Mouse (Mus musculus) left cerebral cortex, adult 18-20 months (tissue): ENCODE results near the gene Ankrd13b. TPM values are rescaled to one million over a fixed set of nuclear protein-coding genes. Genes with fewer than 3 reads are reported as not detected.
A peak's percentile ranks its signal among the peaks of the same experiment; 100 is the strongest.
"Not testable (repeated sequence)": the region's sequence is repeated elsewhere in the genome, so short reads cannot be mapped to it uniquely, and the experiment has no call there.

Experiments used
- DNase-seq, 2 experiments: peaks; one replicate each; pipeline ENCODE4 v3.0.0; 2021 to 2022; ENCODE audit warnings: low spot score in 2 of 2, mixed read lengths in 1 of 2
- long read RNA-seq, 2 experiments: library from polyadenylated mRNA; stranded (forward); transcript quantifications; one replicate each; pipeline ENCODE4 v2.0.0; 2021
- total RNA-seq, 2 experiments: library from RNA; stranded (reverse); gene quantifications; 2 replicates each; pipeline ENCODE4 v1.2.3; 2021

Gene Ankrd13b
- total RNA-seq, result 10 to 100 TPM; 80.5 to 82.5 TPM
- long read RNA-seq, experiment 1, transcript Ankrd13b-201 (15 exons, 3,105 nt), result major isoform, 10 of 73 reads
- long read RNA-seq, experiment 1, partial matches to known transcripts, result 45 of 73 reads
- long read RNA-seq, experiment 1, other reads (novel, unspliced or antisense), result 18 of 73 reads
- long read RNA-seq, experiment 2, transcript Ankrd13b-201 (15 exons, 3,105 nt), result major isoform, 5 of 36 reads
- long read RNA-seq, experiment 2, partial matches to known transcripts, result 23 of 36 reads
- long read RNA-seq, experiment 2, other reads (novel, unspliced or antisense), result 8 of 36 reads

DNA sequence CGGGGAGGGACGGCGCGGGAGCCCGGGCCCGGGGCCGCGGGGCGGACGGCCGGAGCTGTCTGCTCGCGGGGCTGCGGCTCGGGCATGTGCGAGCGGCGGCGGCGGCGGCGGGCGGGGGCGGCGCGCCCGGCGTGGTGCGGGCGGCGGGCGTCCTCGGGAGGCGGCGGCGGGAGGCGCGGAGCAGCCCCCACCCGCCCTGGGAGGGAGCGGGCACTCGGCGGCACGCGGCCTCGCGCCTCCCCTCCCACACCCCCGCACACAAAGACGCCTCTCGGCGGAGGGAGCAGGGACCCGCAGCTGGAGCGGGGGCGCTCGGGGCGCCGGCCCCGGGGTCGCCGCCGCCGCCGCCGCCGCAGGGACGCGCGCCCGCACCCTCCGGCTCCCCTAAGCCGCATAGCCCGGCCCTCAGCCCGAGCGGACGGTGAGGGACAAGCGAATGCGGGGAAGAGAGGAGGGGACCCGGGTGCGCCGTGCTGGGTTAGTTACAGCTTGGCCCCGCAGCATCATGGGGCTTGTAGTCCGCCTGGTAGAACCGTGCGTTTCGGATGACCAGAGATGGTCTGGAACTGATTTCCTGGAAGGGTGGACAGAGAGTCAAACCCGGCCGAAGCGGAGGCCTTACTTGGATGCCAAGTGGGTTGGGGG is at the start of gene Ankrd13b:
TSS of gene Ankrd13b (minus strand) at position 88 of the 645 bp plus-strand sequence.
- peak; percentile 80 to 86 for DNase-seq

- DNase-seq, result no peak
These were observed 42.8 kb upstream of the Ankrd13b start for GRCm38 (mm10) chr11:77532202-77532846.

DNA sequence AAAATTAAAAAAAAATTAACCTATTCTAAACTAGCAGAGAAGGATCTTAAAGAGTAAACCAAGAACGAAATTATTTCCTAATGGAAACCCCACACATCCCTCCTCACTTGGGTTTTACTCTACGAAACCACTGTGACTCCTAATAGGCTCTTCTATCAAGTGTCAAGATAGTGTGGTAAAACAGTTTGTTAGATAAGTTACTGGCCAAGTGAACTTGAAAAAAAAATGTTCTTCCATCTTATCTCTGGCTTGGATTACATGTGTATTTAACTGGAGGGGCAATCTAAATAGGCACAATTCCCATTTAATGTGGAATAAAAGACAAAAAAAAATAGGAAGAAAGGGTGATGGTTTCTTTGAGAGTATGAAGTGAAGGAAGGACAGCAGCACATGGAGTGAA is 41.4 kb upstream of the Ankrd13b start:
- DNase-seq, result no peak

- no peak for DNase-seq
These were observed 40.2 kb upstream of the Ankrd13b start for GRCm38 (mm10) chr11:77529644-77530043.

GRCm38 (mm10) chr11:77528420-77528819 is 38.9 kb upstream of the Ankrd13b start:
- DNase-seq, result not testable (repeated sequence)

GRCm38 (mm10) chr11:77525804-77526486 is 36.5 kb upstream of the Ankrd13b start:
- no peak for DNase-seq

- DNase-seq, result no peak
These were observed 31.4 kb upstream of the Ankrd13b start for GRCm38 (mm10) chr11:77520601-77521529.

DNA sequence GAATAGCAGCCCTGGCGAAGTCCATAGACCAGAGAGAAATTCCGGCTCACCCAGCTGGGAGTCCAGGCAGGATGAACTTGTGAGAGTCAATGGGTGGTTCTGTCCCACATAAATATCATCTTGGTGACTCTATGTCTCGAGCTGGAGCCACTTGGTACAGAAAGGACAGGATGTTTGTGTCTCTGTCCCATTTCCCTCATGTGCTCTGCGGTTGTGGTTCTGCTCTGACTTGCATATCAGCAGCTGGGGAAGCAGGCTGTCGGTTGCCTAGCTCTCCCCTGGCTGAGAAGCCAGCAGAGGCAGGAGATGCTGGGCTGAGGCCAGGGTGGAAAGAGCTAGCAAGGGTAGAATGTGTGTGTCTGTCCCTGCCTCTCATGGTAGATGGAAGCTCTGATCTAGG is 29.6 kb upstream of the Ankrd13b start, which contains the start of gene Gm10392:
TSS of gene Gm10392 (minus strand) at position 156 of the 400 bp plus-strand sequence.
- no peak for DNase-seq

- no peak for DNase-seq
These were observed 28.7 kb upstream of the Ankrd13b start for GRCm38 (mm10) chr11:77518051-77518798.

DNA sequence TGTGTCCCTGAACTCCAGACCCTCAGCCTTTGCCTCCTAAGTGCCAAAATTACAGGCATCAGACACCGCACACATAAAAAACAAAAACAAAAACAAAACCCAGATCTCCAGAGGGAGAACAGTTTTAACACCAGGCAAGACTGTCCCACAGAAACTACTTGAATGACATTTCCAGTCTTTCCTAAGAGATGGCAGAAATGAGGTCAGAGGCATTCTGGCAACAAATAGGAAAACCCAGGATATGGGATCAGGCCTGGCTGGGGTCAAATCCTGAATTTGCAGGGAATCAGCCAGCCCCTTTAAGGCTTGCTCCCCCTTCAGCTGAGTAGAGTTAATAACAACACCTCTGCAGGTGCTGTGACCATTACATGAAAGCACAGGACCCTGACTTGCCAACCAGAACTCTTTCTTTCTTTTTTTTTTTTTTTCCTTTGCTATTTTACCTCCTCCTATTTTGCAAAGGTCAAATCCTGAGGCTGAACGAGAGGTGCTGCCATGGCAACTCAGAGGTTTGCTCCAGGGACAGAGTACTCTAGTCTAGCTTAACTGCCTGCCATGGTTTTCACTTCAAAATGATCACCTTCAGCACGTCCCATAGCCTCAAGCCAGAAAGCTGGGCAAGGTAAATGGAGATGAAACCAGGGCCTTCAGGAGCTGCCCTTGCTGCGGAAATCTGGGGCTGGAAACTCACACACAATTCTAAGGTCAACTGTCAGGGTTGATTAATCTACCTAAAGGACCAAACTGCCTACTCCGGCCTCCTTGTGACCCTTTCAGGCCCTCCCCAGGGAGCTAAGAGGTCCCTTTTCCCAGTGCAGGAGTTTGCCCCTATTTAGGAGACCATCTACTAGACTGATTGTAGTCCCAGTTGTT is 27.3 kb upstream of the Ankrd13b start:
- no peak for DNase-seq

DNA sequence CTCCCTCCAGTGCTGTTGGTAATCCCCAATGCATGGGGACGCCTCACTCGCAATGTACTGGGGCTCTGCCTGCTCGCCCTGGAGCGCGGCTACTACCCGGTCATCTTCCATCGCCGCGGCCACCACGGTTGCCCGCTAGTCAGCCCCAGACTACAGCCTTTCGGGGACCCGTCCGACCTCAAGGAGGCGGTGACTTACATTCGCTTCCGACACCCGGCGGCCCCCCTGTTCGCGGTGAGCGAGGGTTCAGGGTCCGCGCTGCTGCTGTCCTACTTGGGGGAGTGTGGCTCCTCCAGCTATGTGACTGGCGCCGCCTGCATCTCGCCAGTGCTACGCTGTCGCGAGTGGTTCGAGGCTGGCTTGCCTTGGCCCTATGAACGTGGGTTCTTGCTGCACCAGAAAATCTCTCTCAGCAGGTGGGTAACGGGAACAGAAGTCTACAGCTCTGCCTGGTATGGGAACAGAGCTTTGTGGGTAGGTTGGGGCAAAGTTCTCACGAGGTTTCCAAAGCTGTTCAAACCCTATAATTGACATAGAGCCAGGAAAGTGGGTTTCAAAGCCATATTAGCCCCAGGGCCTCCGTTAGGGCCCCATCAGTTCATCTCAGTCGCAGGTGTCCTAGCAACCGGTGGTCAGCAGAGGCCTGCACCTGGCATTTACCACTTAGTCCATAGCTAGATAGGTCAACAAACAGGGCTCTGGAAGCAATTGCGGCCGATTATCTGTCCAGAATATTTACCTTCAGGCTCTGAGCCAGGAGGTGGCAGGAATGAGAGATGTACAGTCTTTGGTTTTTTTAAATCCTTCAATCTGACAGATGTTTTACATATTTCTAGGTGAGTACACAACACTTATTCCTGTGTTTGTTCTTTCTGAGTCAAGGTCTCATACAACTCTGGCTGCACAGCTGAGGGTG is 26.4 kb upstream of the Ankrd13b start, which contains the start of gene Trp53i13:
TSS of gene Trp53i13 (minus strand) at position 344 of the 916 bp plus-strand sequence.
- DNase-seq, result no peak

DNA sequence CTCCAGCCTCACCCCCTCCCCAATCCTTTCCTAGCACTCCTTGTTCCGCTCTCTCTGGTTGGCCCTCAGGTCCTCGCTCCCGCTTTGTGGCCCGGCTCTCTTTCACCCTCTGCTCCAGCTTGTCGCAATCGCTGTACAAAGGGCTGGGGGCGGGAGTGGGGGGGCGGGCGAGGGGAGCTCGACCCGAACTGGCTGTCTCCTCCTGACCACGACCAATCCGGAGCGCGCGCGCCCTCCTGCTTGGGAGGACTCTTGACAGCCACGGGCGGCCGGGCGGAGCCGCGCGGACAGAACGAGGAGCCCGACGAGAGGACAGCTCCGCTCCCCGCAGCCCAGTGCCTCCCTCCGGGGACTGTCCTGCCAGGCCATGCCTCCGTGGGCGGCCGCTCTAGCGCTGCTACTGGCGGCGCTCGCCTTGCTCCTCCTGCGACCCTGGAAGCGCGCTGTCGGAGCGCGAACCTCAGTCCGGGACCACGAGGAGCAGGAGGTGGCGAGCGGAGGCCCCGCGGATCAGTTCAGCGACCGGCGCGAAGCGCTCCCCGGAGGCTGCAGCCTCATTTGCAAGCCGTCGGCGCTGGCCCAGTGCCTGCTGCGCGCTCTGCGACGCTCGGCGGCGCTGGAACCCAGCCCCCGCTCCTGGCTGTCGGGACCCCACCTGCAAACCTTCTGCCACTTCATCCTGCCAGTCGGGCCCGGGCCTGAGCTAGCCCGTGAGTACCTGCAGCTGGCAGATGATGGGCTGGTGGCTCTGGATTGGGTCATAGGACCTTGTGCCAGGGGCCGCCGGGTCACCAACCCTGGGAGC is 25.6 kb upstream of the Ankrd13b start, which contains the start of gene Abhd15:
TSS of gene Abhd15 (plus strand) at position 290 of the 805 bp plus-strand sequence.
- DNase-seq, result peak in 1 of 2 experiments; percentile 49

- no peak for DNase-seq
These were observed 24.9 kb upstream of the Ankrd13b start for GRCm38 (mm10) chr11:77514281-77514831.

- DNase-seq, result no peak
These were observed 24.3 kb upstream of the Ankrd13b start for GRCm38 (mm10) chr11:77513811-77514170.

DNA sequence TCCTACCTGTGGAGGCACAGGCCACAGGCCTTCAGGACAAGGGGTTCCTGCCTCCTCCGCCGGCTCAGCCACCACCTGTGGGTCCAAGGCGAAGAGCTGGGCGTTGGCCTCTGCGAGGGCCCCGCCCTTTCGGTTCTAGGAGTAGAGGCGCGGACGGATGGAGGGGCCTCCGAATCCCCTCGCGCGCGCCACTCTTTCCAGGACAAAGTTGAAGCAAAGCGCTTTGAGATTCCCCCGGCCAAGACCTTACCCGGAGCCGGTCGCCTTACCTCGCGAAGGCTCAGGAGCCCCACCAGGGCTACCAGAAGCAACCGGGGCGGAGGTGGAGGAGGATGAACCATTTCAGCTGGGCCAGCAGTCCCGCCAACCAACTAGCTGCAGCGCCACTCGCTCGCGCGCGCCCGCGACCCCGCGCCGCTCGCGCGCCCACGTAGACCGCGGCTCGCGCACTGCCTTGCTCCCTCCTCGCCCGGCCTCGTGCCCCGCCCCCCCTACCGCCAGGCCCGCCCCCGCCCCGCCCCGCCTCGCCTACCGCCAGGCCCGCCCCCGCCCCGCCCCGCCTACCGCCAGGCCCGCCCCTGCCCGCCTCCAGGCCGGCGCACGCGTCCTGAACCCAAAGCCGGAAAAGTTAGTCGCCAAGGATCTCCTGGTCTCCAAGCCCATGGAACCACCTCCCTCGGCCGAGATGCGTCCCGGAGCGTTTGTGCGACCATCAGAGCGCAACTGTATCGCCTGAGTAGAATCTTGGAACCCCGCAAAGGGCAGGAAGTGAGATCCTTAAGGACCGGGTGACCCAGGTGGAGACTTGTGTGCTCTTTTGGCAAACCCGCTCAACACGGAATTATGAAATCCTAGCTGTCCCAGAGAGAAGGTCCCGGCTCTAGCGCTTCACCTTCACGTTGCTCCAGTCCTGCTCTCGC is 23.7 kb upstream of the Ankrd13b start:
- DNase-seq, result peak in 1 of 2 experiments; percentile 41
